Mouse (Mus musculus): ENCODE results near the gene Zdhhc18. TPM values are rescaled to one million over a fixed set of nuclear protein-coding genes. Genes with fewer than 3 reads are reported as not detected.
A peak's percentile ranks its signal among the peaks of the same experiment; 100 is the strongest.

Gene Zdhhc18
- polyA plus RNA-seq, 1 experiment from 2014 or later = 9.9 TPM

- no peak for TF ChIP-seq CTCF (IDR thresholded peaks at IDR 0.05; ENCODE audit: low read depth)
- Histone ChIP-seq H3K27ac (ENCODE audit: low read depth) (peak overlapping the region; percentile 80; the same call in 1 of the 2 replicates), H3K4me1 (ENCODE audit: insufficient read depth) (0 out of 2 replicates have a peak, but pooled peaks cover 2% of the 10 kb centered on the region)
Measured at GRCm38 (mm10) chr4:133624830-133625229, 25.1 kb downstream of the Zdhhc18 start.

GRCm38 (mm10) chr4:133622161-133622695 is 27.7 kb downstream of the Zdhhc18 start:
- WGBS = 77% methylated on average over 10 of the region's 11 CpGs
- Histone ChIP-seq H3K9ac (no peak overlapping the region), H3K36me3 (ENCODE audit: insufficient read depth) (peaks cover 38% of the 10 kb centered on the region), H3K4me2 (no peak overlapping the region), H3K27me3 (ENCODE audit: insufficient read depth, low read length) (no peaks in the 10 kb centered on the region), H3K27ac (ENCODE audit: low read depth) (no peak overlapping the region), H3K4me3 (ENCODE audit: low read depth, low read length) (no peak overlapping the region), H3K4me1 (ENCODE audit: insufficient read depth) (0 out of 2 replicates have a peak, but pooled peaks cover 2% of the 10 kb centered on the region), H3K9me3 (ENCODE audit: low read depth, low read length) (no peaks in the 10 kb centered on the region)
- ATAC-seq (ENCODE audit: insufficient read depth) (no peak), DNase-seq (no peak)
- no peak for TF ChIP-seq CTCF (IDR thresholded peaks at IDR 0.05; ENCODE audit: low read depth)

More at GRCm38 (mm10) chr4:133624830-133625229, 25.1 kb downstream of the Zdhhc18 start:
- DNase-seq (no peak), ATAC-seq (ENCODE audit: insufficient read depth) (no peak)
- peaks cover 34% of the 10 kb centered on the region for H3K36me3 ChIP-seq (ENCODE audit: insufficient read depth)
- no peak overlapping the region for H3K4me3 ChIP-seq (ENCODE audit: low read depth, low read length)
- H3K9ac ChIP-seq = no peak overlapping the region
- WGBS = 85% methylated on average over 7 of the region's 7 CpGs
- no peak overlapping the region for H3K4me2 ChIP-seq
- no peaks in the 10 kb centered on the region for H3K27me3 ChIP-seq (ENCODE audit: insufficient read depth, low read length)
- H3K9me3 ChIP-seq (ENCODE audit: low read depth, low read length) = no peaks in the 10 kb centered on the region

- TF ChIP-seq CTCF (IDR thresholded peaks at IDR 0.05; ENCODE audit: low read depth) = no peak
- WGBS = 84% methylated on average over 8 of the region's 8 CpGs
- DNase-seq (no peak), ATAC-seq (ENCODE audit: insufficient read depth) (no peak)
- no peaks in the 10 kb centered on the region for H3K9me3 ChIP-seq (ENCODE audit: low read depth, low read length)
- no peak overlapping the region for H3K4me3 ChIP-seq (ENCODE audit: low read depth, low read length)
- no peak overlapping the region for H3K27ac ChIP-seq (ENCODE audit: low read depth)
- no peaks in the 10 kb centered on the region for H3K27me3 ChIP-seq (ENCODE audit: insufficient read depth, low read length)
- no peaks in the 10 kb centered on the region for H3K4me1 ChIP-seq (ENCODE audit: insufficient read depth)
- no peak overlapping the region for H3K9ac ChIP-seq
- peaks cover 29% of the 10 kb centered on the region; the same call in 1 of the 2 replicates for H3K36me3 ChIP-seq (ENCODE audit: insufficient read depth)
- H3K4me2 ChIP-seq = no peak overlapping the region
Measured at GRCm38 (mm10) chr4:133620668-133621067, 29.3 kb downstream of the Zdhhc18 start.

DNA sequence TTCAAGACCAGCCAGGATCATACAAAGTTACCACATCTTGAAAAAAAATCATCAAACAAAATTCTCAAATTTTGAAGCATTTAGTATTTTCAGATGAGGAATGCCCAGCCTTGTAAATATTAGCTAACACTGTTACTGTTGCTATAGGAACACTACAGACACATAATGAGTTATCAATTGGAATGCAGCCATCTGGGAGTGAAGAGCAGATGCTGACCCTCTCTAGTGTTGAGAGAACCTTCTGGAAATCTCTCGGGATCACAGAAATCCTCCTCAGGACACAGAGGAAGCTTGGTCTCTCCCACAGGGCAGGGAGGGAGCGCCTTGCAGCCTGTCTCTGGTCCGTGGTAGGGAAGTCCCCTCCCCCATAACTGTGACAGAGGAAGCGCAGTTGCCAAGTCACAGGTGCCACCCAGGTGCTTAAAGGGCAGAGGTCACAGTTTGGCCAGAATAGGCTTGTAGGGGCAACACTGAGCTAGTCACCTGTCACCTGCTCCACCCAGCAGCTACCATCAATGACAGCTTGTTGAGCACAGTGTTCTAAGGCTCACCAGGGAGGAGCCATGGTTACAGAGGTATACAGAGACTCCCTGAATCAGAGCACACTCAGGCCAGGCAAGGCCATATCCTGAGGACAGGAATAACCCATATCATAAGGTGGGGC is 30.3 kb downstream of the Zdhhc18 start:
- H3K36me3 ChIP-seq (ENCODE audit: insufficient read depth) = peaks cover 23% of the 10 kb centered on the region; the same call in 1 of the 2 replicates
- H3K9ac ChIP-seq = no peak overlapping the region
- DNase-seq = no peak
- H3K27me3 ChIP-seq (ENCODE audit: insufficient read depth, low read length) = no peaks in the 10 kb centered on the region
- no peak for ATAC-seq (ENCODE audit: insufficient read depth)
- no peak for TF ChIP-seq CTCF (IDR thresholded peaks at IDR 0.05; ENCODE audit: low read depth)
- H3K27ac ChIP-seq (ENCODE audit: low read depth) = no peak overlapping the region
- no peak overlapping the region for H3K4me3 ChIP-seq (ENCODE audit: low read depth, low read length)
- H3K9me3 ChIP-seq (ENCODE audit: low read depth, low read length) = no peaks in the 10 kb centered on the region
- 73% methylated on average over 4 of the region's 4 CpGs for WGBS
- no peaks in the 10 kb centered on the region for H3K4me1 ChIP-seq (ENCODE audit: insufficient read depth)
- no peak overlapping the region for H3K4me2 ChIP-seq

- no peak overlapping the region for H3K27ac ChIP-seq (ENCODE audit: low read depth)
- TF ChIP-seq CTCF (IDR thresholded peaks at IDR 0.05; ENCODE audit: low read depth) = no peak
- no peaks in the 10 kb centered on the region for H3K4me1 ChIP-seq (ENCODE audit: insufficient read depth)
- ATAC-seq (ENCODE audit: insufficient read depth) (no peak), DNase-seq (no peak)
- H3K9ac ChIP-seq = no peak overlapping the region
- no peaks in the 10 kb centered on the region for H3K27me3 ChIP-seq (ENCODE audit: insufficient read depth, low read length)
- WGBS = 91% methylated on average over 11 of the region's 11 CpGs
- no peak overlapping the region for H3K4me3 ChIP-seq (ENCODE audit: low read depth, low read length)
- peaks cover 31% of the 10 kb centered on the region for H3K36me3 ChIP-seq (ENCODE audit: insufficient read depth)
- H3K4me2 ChIP-seq = no peak overlapping the region
- H3K9me3 ChIP-seq (ENCODE audit: low read depth, low read length) = no peaks in the 10 kb centered on the region
Measured at GRCm38 (mm10) chr4:133617936-133618335, 32.0 kb downstream of the Zdhhc18 start.

DNA sequence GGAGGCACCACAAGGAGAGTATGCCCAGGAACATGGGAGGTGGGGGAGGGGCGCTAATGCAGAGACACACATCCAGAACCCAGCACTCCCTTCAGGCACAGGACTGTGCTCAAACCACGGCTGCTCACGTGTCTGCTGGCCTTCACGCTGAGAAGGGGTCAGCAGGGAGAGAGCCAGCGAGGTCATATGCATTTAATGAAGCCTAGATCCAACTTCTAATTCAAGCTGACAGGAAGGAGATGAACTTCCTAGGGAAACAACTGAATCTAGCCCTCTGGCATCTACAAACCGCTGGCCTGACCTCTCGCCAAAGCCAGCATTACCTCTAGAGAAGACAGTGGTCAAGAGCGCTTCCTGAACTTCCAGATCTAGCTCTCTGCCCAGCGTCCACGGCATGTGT is 34.5 kb downstream of the Zdhhc18 start:
- no peaks in the 10 kb centered on the region for H3K4me1 ChIP-seq (ENCODE audit: insufficient read depth)
- H3K4me3 ChIP-seq (ENCODE audit: low read depth, low read length) = no peak overlapping the region
- no peak for ATAC-seq (ENCODE audit: insufficient read depth)
- peaks cover 44% of the 10 kb centered on the region for H3K36me3 ChIP-seq (ENCODE audit: insufficient read depth)
- 73% methylated on average over 10 of the region's 10 CpGs for WGBS
- H3K9ac ChIP-seq = no peak overlapping the region
- H3K27ac ChIP-seq (ENCODE audit: low read depth) = no peak overlapping the region
- no peak for DNase-seq
- peaks cover 6% of the 10 kb centered on the region; the same call in 1 of the 2 replicates for H3K9me3 ChIP-seq (ENCODE audit: low read depth, low read length)
- H3K27me3 ChIP-seq (ENCODE audit: insufficient read depth, low read length) = no peaks in the 10 kb centered on the region
- no peak overlapping the region for H3K4me2 ChIP-seq
- TF ChIP-seq CTCF (IDR thresholded peaks at IDR 0.05; ENCODE audit: low read depth) = no peak

DNA sequence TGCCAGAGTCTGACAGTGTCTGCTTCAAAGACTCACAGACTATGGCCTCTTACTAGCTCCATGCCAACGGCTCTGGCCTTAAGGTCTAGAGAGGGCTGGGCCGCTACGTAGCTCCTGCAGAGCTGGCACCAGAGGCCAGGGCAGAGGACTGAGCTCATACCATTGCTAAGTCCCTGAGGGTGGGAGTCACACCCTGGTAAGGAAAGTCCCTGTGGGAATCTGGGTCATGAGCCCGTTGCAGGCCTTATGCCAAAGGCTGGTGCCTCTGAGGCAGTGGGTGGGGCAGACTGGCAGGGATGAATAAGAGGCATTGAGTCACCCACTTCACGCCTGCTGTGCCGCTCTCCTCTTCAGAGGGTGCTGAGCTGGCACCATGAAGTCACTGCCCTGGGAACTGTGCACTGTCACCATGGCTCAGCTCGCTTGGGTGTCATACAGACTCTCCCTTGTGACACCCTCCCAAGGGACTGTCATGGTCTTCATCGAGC is 35.6 kb downstream of the Zdhhc18 start:
- 83% methylated on average over 8 of the region's 8 CpGs for WGBS
- ATAC-seq (ENCODE audit: insufficient read depth) = no peak
- peaks cover 41% of the 10 kb centered on the region for H3K36me3 ChIP-seq (ENCODE audit: insufficient read depth)

More for the DNA sequence above, 35.6 kb downstream of the Zdhhc18 start:
- H3K4me3 ChIP-seq (ENCODE audit: low read depth, low read length) = no peak overlapping the region
- H3K4me2 ChIP-seq = no peak overlapping the region
- H3K9me3 ChIP-seq (ENCODE audit: low read depth, low read length) = peaks cover 6% of the 10 kb centered on the region; the same call in 1 of the 2 replicates
- H3K4me1 ChIP-seq (ENCODE audit: insufficient read depth) = no peaks in the 10 kb centered on the region
- no peak for DNase-seq
- H3K27ac ChIP-seq (ENCODE audit: low read depth) = no peak overlapping the region
- TF ChIP-seq CTCF (IDR thresholded peaks at IDR 0.05; ENCODE audit: low read depth) = no peak
- no peaks in the 10 kb centered on the region for H3K27me3 ChIP-seq (ENCODE audit: insufficient read depth, low read length)
- no peak overlapping the region for H3K9ac ChIP-seq
